Mouse (Mus musculus): ENCODE results near the gene Exph5. TPM values are rescaled to one million over a fixed set of nuclear protein-coding genes. Genes with fewer than 3 reads are reported as not detected.

The Exph5 gene
- polyA plus RNA-seq, 1 experiment from 2014 or later, result 0.31 TPM

DNA sequence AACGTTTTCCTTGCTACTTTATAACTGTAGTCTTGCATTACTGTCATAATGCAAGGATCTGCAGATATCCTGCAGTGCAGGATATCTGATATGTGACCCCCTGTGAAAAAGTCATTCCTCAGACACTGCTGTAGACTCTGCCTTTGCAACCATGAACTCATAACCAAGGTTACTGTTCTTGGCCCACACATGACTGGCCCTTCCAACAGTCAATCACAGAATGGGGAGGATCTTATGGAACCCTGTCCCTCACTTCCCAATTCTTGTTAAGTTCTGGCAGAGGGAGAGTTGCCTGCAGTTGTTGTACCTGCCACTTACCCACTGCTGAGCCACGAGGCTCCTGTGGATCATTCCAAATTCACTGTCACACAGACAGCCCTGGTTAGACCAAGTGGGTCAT, 86.0 kb downstream of the Exph5 start:
- 63% methylated on average over 2 of the region's 2 CpGs for WGBS
- H3K4me1 ChIP-seq (replicated peaks), result no peaks in the 10 kb centered on the region
- ATAC-seq (ENCODE audit: insufficient number of reproducible peaks, low FRiP score), result no peak

DNA sequence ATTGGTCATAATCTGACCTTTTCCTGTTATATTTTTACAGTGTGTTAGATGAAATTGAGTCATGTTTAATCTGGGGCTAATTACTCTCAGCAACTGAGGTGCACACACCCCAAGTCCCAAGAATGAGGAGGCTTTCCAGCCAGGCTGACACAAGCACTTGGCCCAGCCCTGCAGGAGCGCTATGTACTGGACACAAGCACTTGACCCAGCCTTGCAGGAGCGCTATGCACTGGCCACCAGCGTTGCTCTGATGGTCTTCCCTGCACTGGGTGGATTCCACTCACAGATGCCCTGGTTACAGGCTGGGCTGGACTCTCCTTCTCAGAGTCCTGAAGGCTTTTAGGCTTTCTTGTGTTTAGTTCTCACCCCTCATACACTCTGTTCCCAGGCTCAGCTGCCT, 87.6 kb downstream of the Exph5 start:
- no peak overlapping the region for H3K4me2 ChIP-seq
- ATAC-seq (ENCODE audit: insufficient number of reproducible peaks, low FRiP score), result no peak
- no peaks in the 10 kb centered on the region for H3K9me3 ChIP-seq (replicated peaks)
- no peaks in the 10 kb centered on the region for H3K27me3 ChIP-seq (replicated peaks)
- H3K27ac ChIP-seq (ENCODE audit: poor library complexity, severe bottlenecking), result no peak overlapping the region
- 0 out of 2 replicates have a peak overlapping the region, but pooled peaks have one; percentile 3 for H3K9ac ChIP-seq
- WGBS, result 84% methylated on average over 3 of the region's 3 CpGs
- peaks cover 15% of the 10 kb centered on the region; the same call in 1 of the 2 replicates for H3K36me3 ChIP-seq
- no peak overlapping the region for H3K4me3 ChIP-seq
- no peaks in the 10 kb centered on the region for H3K4me1 ChIP-seq (replicated peaks)

More for the DNA sequence above, 86.0 kb downstream of the Exph5 start:
- Histone ChIP-seq H3K27me3 (replicated peaks) (no peaks in the 10 kb centered on the region), H3K4me2 (no peak overlapping the region), H3K9me3 (replicated peaks) (no peaks in the 10 kb centered on the region), H3K9ac (no peak overlapping the region), H3K36me3 (peaks cover 13% of the 10 kb centered on the region; the same call in 1 of the 2 replicates), H3K4me3 (no peak overlapping the region), H3K27ac (ENCODE audit: poor library complexity, severe bottlenecking) (no peak overlapping the region)

DNA sequence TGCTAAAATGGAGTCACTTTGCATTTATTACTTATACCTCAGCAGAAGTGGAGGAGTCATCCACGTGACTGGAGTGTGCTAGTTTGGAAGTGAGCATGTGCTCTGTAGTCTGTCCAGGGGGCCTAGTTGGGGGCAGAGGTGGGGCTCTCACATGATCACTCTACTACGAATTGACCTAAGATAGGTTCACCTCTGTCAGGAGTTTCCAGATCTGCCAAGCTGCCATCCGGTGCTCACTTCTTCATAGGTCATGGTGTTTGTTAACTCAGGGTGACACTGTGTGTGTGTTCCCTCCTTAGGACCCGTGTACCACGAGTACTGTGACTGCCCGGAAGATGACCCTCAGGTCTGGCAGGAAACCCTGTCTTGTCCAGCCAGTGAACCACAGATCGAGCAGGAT, 88.7 kb downstream of the Exph5 start:
- no peak for ATAC-seq (ENCODE audit: insufficient number of reproducible peaks, low FRiP score)
- Histone ChIP-seq H3K9me3 (replicated peaks) (no peaks in the 10 kb centered on the region), H3K4me3 (no peak overlapping the region), H3K4me1 (replicated peaks) (no peaks in the 10 kb centered on the region), H3K27ac (ENCODE audit: poor library complexity, severe bottlenecking) (no peak overlapping the region), H3K9ac (no peak overlapping the region), H3K27me3 (replicated peaks) (no peaks in the 10 kb centered on the region), H3K4me2 (no peak overlapping the region), H3K36me3 (peaks cover 15% of the 10 kb centered on the region; the same call in 1 of the 2 replicates)
- 80% methylated on average over 7 of the region's 7 CpGs for WGBS

DNA sequence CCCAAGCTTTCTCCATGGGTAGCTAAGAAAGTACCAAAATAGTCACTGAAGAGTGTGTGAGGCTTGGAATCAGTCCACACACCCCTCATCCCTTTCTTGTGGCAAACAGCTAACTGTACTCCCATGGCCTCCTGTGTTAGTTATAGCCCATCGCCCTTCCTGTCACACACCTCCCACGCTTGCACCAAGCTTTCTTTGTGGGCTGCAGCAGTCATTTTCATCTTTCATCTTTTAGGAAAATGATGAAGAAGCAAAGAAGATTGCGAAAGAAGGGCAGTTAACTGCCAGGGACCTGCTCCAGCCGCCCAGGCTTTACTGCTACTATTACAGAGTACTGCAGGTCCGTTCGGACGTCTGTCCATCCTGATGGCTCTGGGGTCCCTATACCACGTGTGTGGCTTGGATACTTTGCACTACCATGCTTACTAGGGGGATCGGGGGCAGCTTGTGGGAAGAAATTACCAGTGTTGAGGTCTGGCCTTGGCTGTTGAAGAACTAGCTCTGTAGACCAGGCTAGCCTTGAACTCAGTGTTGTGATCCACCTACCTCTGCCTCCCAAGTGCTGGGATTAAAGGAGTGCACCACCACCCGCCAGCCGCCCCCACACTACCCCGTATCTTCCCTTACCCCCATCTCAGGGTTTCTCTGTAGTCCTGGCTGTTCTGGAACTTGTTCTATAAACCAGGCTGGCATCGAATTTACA, 96.4 kb downstream of the Exph5 start:
- no peak for ATAC-seq (ENCODE audit: insufficient number of reproducible peaks, low FRiP score)
- WGBS, result 70% methylated on average over 13 of the region's 13 CpGs

DNA sequence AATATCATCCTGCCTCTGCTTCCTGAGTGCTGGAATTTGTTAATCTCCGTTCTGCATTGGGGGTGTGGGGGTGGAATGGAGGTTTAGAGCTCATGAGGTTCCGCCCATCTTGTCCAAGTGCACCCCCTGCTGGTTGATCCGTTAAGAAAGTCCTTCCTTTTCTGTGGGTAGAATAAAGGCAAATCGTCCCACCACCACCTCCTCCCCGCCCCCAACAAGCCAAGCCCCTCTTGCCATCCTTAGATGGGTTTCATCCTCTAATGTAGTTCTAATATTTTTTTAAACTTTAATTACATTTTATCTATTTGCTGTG, 96.9 kb downstream of the Exph5 start:
- 5% methylated on average over 5 of the region's 5 CpGs for WGBS
- ATAC-seq (ENCODE audit: insufficient number of reproducible peaks, low FRiP score), result no peak
- Histone ChIP-seq H3K9ac (no peak overlapping the region), H3K36me3 (peaks cover 9% of the 10 kb centered on the region; the same call in 1 of the 2 replicates), H3K27me3 (replicated peaks) (no peaks in the 10 kb centered on the region), H3K4me1 (replicated peaks) (peaks cover 9% of the 10 kb centered on the region), H3K4me2 (no peak overlapping the region), H3K27ac (ENCODE audit: poor library complexity, severe bottlenecking) (no peak overlapping the region), H3K4me3 (no peak overlapping the region), H3K9me3 (replicated peaks) (no peaks in the 10 kb centered on the region)

More for the DNA sequence above, 96.4 kb downstream of the Exph5 start:
- Histone ChIP-seq H3K27me3 (replicated peaks) (no peaks in the 10 kb centered on the region), H3K9ac (no peak overlapping the region), H3K27ac (ENCODE audit: poor library complexity, severe bottlenecking) (no peak overlapping the region), H3K9me3 (replicated peaks) (no peaks in the 10 kb centered on the region), H3K4me2 (no peak overlapping the region), H3K4me3 (no peak overlapping the region), H3K4me1 (replicated peaks) (peaks cover 9% of the 10 kb centered on the region), H3K36me3 (peaks cover 12% of the 10 kb centered on the region; the same call in 1 of the 2 replicates)

DNA sequence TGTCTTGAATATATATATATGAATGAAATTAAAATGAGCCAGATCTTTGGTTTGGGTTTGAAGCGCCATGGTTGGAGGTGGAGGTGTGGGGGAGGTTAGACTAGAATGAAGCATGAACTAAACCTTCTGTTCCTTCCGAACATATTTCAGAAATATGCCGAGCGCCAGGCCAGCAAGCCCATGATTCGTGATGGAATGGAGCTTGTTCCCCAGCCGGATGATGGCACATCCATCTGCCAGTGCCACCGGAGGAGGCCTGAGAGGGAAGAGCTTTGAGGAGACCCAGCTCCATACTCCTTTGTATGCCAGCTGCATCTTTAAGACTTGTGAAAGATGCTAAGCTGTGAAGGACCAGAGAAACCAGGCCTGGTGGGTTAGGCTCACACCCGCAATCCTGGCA, 98.1 kb downstream of the Exph5 start:
- no peaks in the 10 kb centered on the region for H3K27me3 ChIP-seq (replicated peaks)
- 85% methylated on average over 8 of the region's 8 CpGs for WGBS
- peaks cover 9% of the 10 kb centered on the region; the same call in 1 of the 2 replicates for H3K36me3 ChIP-seq

DNA sequence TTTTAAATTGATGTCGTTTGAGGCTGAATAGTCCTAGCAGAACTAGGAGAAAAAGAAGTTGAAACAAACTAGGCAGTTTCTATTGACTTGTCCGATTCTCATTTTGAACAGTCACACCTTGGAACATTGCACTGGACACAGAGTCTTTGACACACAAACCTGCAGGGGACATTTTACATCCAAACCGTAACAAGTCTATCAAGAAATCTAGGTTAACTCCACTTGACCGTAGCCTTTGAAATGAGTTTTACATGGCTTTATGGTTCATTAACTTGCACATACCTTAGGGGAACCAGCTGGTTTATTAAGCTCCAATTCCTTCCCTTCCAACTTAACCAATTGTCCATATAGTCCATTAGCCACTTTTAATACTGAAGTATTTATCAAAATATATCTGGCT, 99.2 kb downstream of the Exph5 start:
- no peak overlapping the region for H3K4me2 ChIP-seq
- no peak overlapping the region for H3K9ac ChIP-seq
- H3K36me3 ChIP-seq, result peaks cover 9% of the 10 kb centered on the region; the same call in 1 of the 2 replicates
- 91% methylated on average over 4 of the region's 4 CpGs for WGBS
- no peak for ATAC-seq (ENCODE audit: insufficient number of reproducible peaks, low FRiP score)
- H3K9me3 ChIP-seq (replicated peaks), result no peaks in the 10 kb centered on the region
- H3K27ac ChIP-seq (ENCODE audit: poor library complexity, severe bottlenecking), result no peak overlapping the region
- H3K27me3 ChIP-seq (replicated peaks), result no peaks in the 10 kb centered on the region
- H3K4me1 ChIP-seq (replicated peaks), result peaks cover 14% of the 10 kb centered on the region
- H3K4me3 ChIP-seq, result no peak overlapping the region

More for the DNA sequence above, 98.1 kb downstream of the Exph5 start:
- ATAC-seq (ENCODE audit: insufficient number of reproducible peaks, low FRiP score), result no peak
- no peak overlapping the region for H3K4me2 ChIP-seq
- H3K9me3 ChIP-seq (replicated peaks), result no peaks in the 10 kb centered on the region
- peaks cover 11% of the 10 kb centered on the region for H3K4me1 ChIP-seq (replicated peaks)
- H3K27ac ChIP-seq (ENCODE audit: poor library complexity, severe bottlenecking), result no peak overlapping the region
- no peak overlapping the region for H3K4me3 ChIP-seq
- H3K9ac ChIP-seq, result no peak overlapping the region

DNA sequence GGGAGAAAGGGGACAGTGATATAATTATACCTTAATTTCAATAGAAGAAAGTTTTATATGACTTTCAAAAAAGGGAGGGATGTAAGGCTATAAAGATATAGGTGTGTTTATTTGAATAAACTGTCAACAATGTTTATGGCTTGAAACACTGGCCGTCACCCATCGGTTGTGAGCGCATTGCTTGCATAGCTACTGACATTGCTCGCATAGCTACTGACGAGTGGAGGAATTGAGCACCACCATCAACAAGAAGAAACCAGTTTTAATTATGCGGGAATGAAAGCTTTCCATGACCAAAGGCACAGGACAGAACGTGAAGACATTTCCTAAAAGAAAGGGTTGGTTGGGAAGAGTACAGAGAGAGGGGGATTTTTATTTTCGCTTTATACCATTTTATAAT, 99.7 kb downstream of the Exph5 start:
- peaks cover 8% of the 10 kb centered on the region; the same call in 1 of the 2 replicates for H3K36me3 ChIP-seq

DNA sequence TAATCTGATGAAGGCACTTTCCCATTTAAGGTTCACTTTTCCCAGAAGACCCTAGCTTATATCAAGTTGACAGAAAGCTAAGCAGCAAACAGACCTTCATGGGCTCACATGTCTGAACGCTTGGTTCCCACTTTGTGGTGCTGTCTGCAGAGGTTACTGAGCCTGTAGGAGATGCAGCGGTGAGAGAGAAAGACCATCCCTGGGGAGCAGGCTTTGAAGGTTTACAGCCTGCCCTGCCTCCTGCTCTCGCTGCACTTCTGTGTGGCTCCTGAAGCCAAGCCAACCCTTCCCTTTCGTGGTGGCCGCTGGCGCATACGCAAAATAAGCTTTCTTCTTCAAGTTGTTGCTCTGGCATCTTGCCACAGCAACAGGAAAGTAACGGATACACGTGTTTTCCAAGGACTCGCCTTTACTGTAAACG, 100.8 kb downstream of the Exph5 start, which contains the start of gene 4930550C14Rik:
TSS of gene 4930550C14Rik (plus strand) at position 35 of the 421 bp plus-strand sequence.
- H3K9ac ChIP-seq, result peak within 1 kb of the TSS; percentile 36; the same call in 1 of the 2 replicates

More for the DNA sequence above, 99.7 kb downstream of the Exph5 start:
- no peak for ATAC-seq (ENCODE audit: insufficient number of reproducible peaks, low FRiP score)
- no peaks in the 10 kb centered on the region for H3K9me3 ChIP-seq (replicated peaks)
- no peak overlapping the region for H3K9ac ChIP-seq
- no peak overlapping the region for H3K4me3 ChIP-seq
- no peaks in the 10 kb centered on the region for H3K27me3 ChIP-seq (replicated peaks)
- no peak overlapping the region for H3K4me2 ChIP-seq
- 65% methylated on average over 8 of the region's 8 CpGs for WGBS
- peaks cover 14% of the 10 kb centered on the region for H3K4me1 ChIP-seq (replicated peaks)
- no peak overlapping the region for H3K27ac ChIP-seq (ENCODE audit: poor library complexity, severe bottlenecking)

DNA sequence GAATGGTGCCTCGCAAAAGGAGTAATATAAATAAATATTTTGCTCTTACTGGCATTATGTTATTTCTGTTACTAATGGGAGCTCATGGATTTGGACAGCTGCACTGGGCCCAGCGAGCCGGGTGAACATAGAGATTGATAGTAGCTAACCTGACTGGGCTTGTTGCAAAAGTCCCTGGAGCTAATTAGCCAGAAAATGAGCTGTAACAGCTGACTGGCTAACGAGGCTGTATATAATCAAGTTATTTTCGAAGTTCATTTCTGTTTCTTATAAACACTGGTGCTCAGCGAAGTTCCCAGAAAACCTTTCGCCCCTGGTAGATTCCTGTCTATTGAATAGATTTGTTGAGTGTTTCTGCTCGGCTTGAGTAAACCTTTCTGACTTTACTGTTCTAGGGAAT, 101.5 kb downstream of the Exph5 start:
- Histone ChIP-seq H3K27ac (ENCODE audit: poor library complexity, severe bottlenecking) (peak overlapping the region; percentile 37; the same call in 1 of the 2 replicates), H3K9ac (no peak overlapping the region), H3K36me3 (peaks cover 7% of the 10 kb centered on the region; the same call in 1 of the 2 replicates), H3K4me2 (peak overlapping the region; percentile 45), H3K4me1 (replicated peaks) (peaks cover 14% of the 10 kb centered on the region), H3K4me3 (no peak overlapping the region), H3K27me3 (replicated peaks) (no peaks in the 10 kb centered on the region), H3K9me3 (replicated peaks) (no peaks in the 10 kb centered on the region)
- no peak for ATAC-seq (ENCODE audit: insufficient number of reproducible peaks, low FRiP score)
- WGBS, result 79% methylated on average over 8 of the region's 8 CpGs

More for the DNA sequence above, 100.8 kb downstream of the Exph5 start, which contains the start of gene 4930550C14Rik:
- H3K27ac ChIP-seq (ENCODE audit: poor library complexity, severe bottlenecking), result peak within 1 kb of the TSS; percentile 37; the same call in 1 of the 2 replicates
- peaks cover 7% of the 10 kb centered on the region; the same call in 1 of the 2 replicates for H3K36me3 ChIP-seq
- H3K9me3 ChIP-seq (replicated peaks), result no peaks in the 10 kb centered on the region
- peak within 1 kb of the TSS; percentile 45 for H3K4me2 ChIP-seq
- no peaks in the 10 kb centered on the region for H3K27me3 ChIP-seq (replicated peaks)
- peaks cover 14% of the 10 kb centered on the region for H3K4me1 ChIP-seq (replicated peaks)
- 23% methylated on average over 11 of the region's 11 CpGs for WGBS
- no peak for ATAC-seq (ENCODE audit: insufficient number of reproducible peaks, low FRiP score)
- H3K4me3 ChIP-seq, result no peak within 1 kb of the TSS

DNA sequence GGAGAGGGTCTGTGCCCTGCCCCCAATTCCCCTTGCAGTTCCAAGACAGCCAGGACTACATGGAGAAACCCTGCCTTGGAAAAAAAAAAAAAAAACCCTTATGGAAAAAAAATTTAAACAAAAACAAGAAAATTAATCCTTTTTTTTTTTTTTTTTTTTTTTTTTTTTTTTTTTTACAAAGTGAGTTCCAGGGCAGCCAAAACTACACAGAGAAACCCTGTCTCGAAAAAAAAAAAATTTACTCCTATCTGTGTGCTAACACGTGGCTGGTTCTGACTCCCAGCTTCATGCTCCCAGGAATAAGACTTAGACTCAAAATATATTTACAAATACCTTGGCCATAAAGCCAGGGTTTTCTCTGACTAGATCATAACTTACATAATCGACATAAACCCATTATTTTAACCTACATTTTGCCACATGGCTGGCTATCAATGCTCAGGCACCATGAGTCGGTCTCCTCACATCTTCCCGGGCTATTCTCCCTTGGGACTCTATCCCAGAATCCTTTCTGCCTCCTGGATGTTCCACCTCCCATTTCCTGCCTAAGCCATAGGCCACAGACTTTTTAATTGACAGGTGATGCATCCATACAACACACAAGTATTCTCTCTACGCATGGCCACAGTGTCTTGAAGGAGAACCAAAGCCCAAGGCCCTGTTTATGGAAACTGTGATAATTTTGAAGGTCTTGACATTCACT, 102.7 kb downstream of the Exph5 start:
- Histone ChIP-seq H3K27me3 (replicated peaks) (no peaks in the 10 kb centered on the region), H3K36me3 (peaks cover 7% of the 10 kb centered on the region; the same call in 1 of the 2 replicates), H3K4me1 (replicated peaks) (peaks cover 14% of the 10 kb centered on the region), H3K4me2 (no peak overlapping the region; the same call in 1 of the 2 replicates), H3K9me3 (replicated peaks) (no peaks in the 10 kb centered on the region), H3K9ac (no peak overlapping the region), H3K27ac (ENCODE audit: poor library complexity, severe bottlenecking) (no peak overlapping the region), H3K4me3 (no peak overlapping the region)
- ATAC-seq (ENCODE audit: insufficient number of reproducible peaks, low FRiP score), result no peak
- WGBS, result 78% methylated on average over 6 of the region's 6 CpGs

Data from heart, embryonic 12.5 days (tissue).